10 mouse cellular contexts compared by ENCODE assay signal in genomic region chr10:93272986-93273982, GRCm38 (mm10). TPM values are rescaled to one million over a fixed set of nuclear protein-coding genes. Genes with fewer than 3 reads are reported as not detected.
DNase-seq lines count a peak whose midpoint lies in the region; ATAC-seq lines count a peak whose summit lies in the region.
"Had no signal": no experiment of that assay in that cellular context is flagged by ENCODE, and none has a peak within 500 bp of the region (broad histone marks: within the 10 kb centered on the region; RNA-seq: fewer than 3 reads in every experiment).

No protein-coding gene starts in this region.

- no peak for DNase-seq in heart, postnatal 4 days
- DNase-seq in A20 (ENCODE audit: low read depth, low spot score): peak; percentile 78
- peak; percentile 68 for DNase-seq in R1 (ENCODE audit: low read depth, low spot score)
- peak; percentile 71 to 72 for DNase-seq in kidney, postnatal 36 days
- DNase-seq in MN1 (ENCODE audit: low spot score): no peak
- no peak for DNase-seq in right cerebral cortex, adult 2 months (ENCODE audit: low spot score in 2 of 2)

- H3K4me1 ChIP-seq in heart, embryonic 15.5 days (replicated peaks): peaks cover 64% of the 10 kb centered on the region

- 0 out of 2 replicates have a peak overlapping the region, but pooled peaks have one; percentile 21 for H3K27ac ChIP-seq in heart, embryonic 15.5 days
- H3K27ac ChIP-seq: hindbrain, embryonic 15.5 days; neural tube, embryonic 12.5 days had no signal

- no peaks in the 10 kb centered on the region for H3K36me3 ChIP-seq in heart, embryonic 15.5 days
- H3K36me3 ChIP-seq: hindbrain, embryonic 15.5 days; neural tube, embryonic 12.5 days had no signal

- WGBS in heart, embryonic 15.5 days: 80% methylated on average over 14 of the region's 14 CpGs

- H3K9ac ChIP-seq in heart, embryonic 15.5 days: no peak overlapping the region
- H3K9ac ChIP-seq: hindbrain, embryonic 15.5 days; neural tube, embryonic 12.5 days had no signal

- ATAC-seq in heart, embryonic 15.5 days (replicated peaks; ENCODE audit: insufficient number of reproducible peaks, insufficient read depth, low FRiP score, low read depth): no peak
- no peak for ATAC-seq in frontal cortex, adult (ENCODE audit: low TSS enrichment)

- no peaks in the 10 kb centered on the region for H3K9me3 ChIP-seq in heart, embryonic 15.5 days (replicated peaks)
- H3K9me3 ChIP-seq: hindbrain, embryonic 15.5 days; neural tube, embryonic 12.5 days had no signal

- H3K4me3 ChIP-seq in heart, embryonic 15.5 days: no peak overlapping the region
- H3K4me3 ChIP-seq: hindbrain, embryonic 15.5 days; neural tube, embryonic 12.5 days had no signal

- no peak overlapping the region for H3K4me2 ChIP-seq in heart, embryonic 15.5 days
- H3K4me2 ChIP-seq: hindbrain, embryonic 15.5 days; neural tube, embryonic 12.5 days had no signal

- no peaks in the 10 kb centered on the region for H3K27me3 ChIP-seq in heart, embryonic 15.5 days
- H3K27me3 ChIP-seq: hindbrain, embryonic 15.5 days; neural tube, embryonic 12.5 days had no signal

RNA-seq across cellular contexts. Expression of gene Elk3, which starts 37.7 kb away (rescaled TPM):
- polyA plus RNA-seq in heart, embryonic 15.5 days (2015; fragmentation: Nextera tagmentation; extraction: Ambion mirVana): 31.7 and 33.5 TPM in 2 replicates
- total RNA-seq in heart, postnatal 4 days (2021): 100 to 1,000 TPM; 102 to 103 TPM

Comparison
In these comparisons a context has a peak if more than half of its experiments do, and no peak if none do; other contexts are left out.
1. DNase-seq: peak in A20 (single experiment), R1 (single experiment) and kidney, postnatal 36 days (2 of 2); none in heart, postnatal 4 days (single experiment), MN1 (single experiment) and right cerebral cortex, adult 2 months (0 of 2).